Mouse (Mus musculus): ENCODE results near the gene Itga10. TPM values are rescaled to one million over a fixed set of nuclear protein-coding genes. Genes with fewer than 3 reads are reported as not detected.
"Not testable (repeated sequence)": the region's sequence is repeated elsewhere in the genome, so short reads cannot be mapped to it uniquely, and the experiment has no call there.

The Itga10 gene
- polyA plus RNA-seq, 1 experiment: 2.0 TPM

DNA sequence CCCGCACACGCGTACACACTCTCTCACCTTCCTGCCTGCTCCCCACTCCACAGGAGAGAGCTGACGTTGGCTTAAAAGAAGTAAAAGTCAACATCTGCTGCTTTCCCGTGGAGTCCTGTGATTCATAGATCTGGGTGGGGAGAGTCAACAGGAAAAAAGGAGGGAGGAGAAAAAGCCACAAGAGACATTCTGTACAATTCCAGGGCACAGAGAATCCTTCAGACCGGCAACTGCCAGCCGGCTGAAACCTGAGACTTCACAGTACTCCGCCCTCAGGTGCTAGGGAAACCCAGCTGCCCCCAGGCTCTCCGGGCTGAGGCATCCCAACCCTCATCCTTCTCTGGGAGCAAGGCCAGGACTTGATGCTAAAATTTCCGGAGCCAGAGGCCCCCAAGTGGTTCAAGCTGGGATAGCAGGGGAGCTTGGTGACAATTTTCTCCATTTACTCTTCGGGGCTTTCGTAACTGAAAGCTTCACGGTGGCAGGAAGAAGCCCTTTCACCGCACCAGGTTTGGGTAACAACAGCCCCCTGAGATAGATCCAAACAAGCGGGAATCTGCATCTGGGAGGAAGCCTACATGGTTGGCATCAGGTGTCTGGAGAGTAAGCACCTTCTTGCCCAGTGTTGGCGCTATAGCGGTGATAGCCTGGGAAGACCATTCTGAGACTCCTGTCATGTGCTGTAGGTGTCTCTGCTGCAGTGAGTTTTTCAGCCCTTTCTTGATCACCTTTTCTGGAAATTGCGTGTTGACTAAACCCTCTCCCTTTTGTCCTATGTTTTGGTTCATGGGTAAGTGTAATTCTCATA is 18.3 kb downstream of the Itga10 start:
- TF ChIP-seq CTCF (IDR thresholded peaks at IDR 0.05; ENCODE audit: borderline replicate concordance, insufficient read depth, low read length): no peak
- no peak for TF ChIP-seq POLR2A (IDR thresholded peaks at IDR 0.05; ENCODE audit: low read depth, low read length)
- Histone ChIP-seq H3K4me1 (ENCODE audit: control insufficient read depth, insufficient read depth, low read length) (peaks cover 14% of the 10 kb centered on the region), H3K27ac (ENCODE audit: insufficient read depth, low read length) (peak overlapping the region; percentile 69), H3K4me3 (ENCODE audit: insufficient read depth, low read length) (no peak overlapping the region)

DNA sequence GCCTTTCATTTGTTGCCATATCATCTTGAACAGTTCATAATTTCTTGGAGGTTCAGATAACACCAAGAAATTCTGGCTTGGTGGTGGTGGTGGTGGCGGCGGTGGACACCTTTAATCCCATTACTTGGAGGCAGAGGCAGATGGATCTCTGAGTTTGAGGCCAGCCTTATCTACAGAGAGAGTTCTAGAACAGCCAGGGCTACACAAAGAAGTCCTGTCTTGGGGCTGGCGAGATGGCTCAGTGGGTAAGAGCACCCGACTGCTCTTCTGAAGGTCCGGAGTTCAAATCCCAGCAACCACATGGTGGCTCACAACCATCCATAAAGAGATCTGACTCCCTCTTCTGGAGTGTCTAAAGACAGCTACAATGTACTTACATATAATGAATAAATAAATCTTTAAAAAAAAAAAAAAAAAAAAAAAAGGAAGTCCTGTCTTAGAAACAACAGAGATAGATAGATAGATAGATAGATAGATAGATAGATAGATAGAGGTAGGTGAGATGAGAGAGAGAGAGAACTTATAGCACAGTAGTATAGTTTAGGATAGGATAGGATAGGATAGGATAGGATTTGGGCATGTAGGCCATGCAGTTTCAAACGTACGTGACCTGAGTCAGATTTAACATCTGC is 20.5 kb downstream of the Itga10 start:
- H3K4me1 ChIP-seq (ENCODE audit: control insufficient read depth, insufficient read depth, low read length): peaks cover 12% of the 10 kb centered on the region
- H3K4me3 ChIP-seq (ENCODE audit: insufficient read depth, low read length); H3K27ac ChIP-seq (ENCODE audit: insufficient read depth, low read length): not testable (repeated sequence)

- no peak overlapping the region for H3K27ac ChIP-seq (ENCODE audit: insufficient read depth, low read length)
- TF ChIP-seq CTCF (IDR thresholded peaks at IDR 0.05; ENCODE audit: borderline replicate concordance, insufficient read depth, low read length) (no peak), POLR2A (IDR thresholded peaks at IDR 0.05; ENCODE audit: low read depth, low read length) (no peak)
Observed at GRCm38 (mm10) chr3:96666916-96667315, 21.5 kb downstream of the Itga10 start.

DNA sequence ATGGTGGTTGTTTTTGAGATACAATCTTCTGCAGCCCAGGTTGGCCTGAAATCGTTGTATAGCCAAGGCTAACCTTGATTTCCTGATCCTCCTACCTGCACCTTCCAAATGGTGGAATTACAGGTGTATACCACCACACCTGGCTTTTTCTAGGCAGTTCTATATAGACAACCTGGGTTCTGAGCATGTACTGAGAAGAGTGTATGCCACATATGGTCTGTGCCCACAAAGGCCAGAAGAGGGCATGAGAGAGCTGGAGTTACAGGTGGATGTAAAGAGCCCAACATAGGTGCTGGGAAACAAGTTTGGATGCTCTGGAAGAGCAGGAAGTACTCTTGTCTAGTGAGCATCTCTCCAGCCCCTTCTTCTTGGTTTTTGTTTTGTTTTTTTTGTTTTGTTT is 21.9 kb downstream of the Itga10 start:
- H3K4me1 ChIP-seq (ENCODE audit: control insufficient read depth, insufficient read depth, low read length): peaks cover 12% of the 10 kb centered on the region
- H3K4me3 ChIP-seq (ENCODE audit: insufficient read depth, low read length): no peak overlapping the region
- TF ChIP-seq CTCF (IDR thresholded peaks at IDR 0.05; ENCODE audit: borderline replicate concordance, insufficient read depth, low read length) (peak; percentile 31; the same call in 1 of the 2 replicates), POLR2A (IDR thresholded peaks at IDR 0.05; ENCODE audit: low read depth, low read length) (no peak)
- H3K27ac ChIP-seq (ENCODE audit: insufficient read depth, low read length): no peak overlapping the region

More at GRCm38 (mm10) chr3:96666916-96667315, 21.5 kb downstream of the Itga10 start:
- H3K4me1 ChIP-seq (ENCODE audit: control insufficient read depth, insufficient read depth, low read length): peaks cover 12% of the 10 kb centered on the region
- no peak overlapping the region for H3K4me3 ChIP-seq (ENCODE audit: insufficient read depth, low read length)

DNA sequence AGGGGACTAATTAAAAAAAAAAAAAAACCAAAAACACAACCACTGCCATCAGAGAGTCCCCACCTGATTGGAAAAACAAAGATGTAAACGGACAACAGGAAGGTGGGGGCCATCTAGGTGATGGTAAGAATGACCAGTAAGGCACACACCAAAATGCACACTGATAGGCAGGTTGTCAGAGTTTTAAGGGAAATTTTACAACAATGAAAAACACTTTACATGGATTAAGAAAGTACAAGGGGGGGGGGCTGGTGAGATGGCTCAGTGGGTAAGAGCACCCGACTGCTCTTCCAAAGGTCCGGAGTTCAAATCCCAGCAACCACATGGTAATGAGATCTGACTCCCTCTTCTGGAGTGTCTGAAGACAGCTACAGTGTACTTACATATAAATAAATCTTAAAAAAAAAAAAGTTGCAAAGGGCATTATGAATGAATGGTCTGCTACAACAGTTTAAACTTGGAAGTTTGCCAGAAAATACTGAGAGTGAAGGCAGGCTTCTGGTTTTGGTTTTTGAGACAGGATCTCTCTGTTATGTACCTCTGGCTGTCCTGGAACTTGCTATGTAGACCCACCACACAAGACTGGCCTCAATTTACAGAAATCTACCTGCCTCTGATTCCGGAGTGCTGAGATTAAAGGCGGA is 23.2 kb downstream of the Itga10 start:
- no peak overlapping the region for H3K4me3 ChIP-seq (ENCODE audit: insufficient read depth, low read length)
- peaks cover 9% of the 10 kb centered on the region for H3K4me1 ChIP-seq (ENCODE audit: control insufficient read depth, insufficient read depth, low read length)
- TF ChIP-seq CTCF (IDR thresholded peaks at IDR 0.05; ENCODE audit: borderline replicate concordance, insufficient read depth, low read length): no peak
- TF ChIP-seq POLR2A (IDR thresholded peaks at IDR 0.05; ENCODE audit: low read depth, low read length): no peak
- no peak overlapping the region for H3K27ac ChIP-seq (ENCODE audit: insufficient read depth, low read length)

DNA sequence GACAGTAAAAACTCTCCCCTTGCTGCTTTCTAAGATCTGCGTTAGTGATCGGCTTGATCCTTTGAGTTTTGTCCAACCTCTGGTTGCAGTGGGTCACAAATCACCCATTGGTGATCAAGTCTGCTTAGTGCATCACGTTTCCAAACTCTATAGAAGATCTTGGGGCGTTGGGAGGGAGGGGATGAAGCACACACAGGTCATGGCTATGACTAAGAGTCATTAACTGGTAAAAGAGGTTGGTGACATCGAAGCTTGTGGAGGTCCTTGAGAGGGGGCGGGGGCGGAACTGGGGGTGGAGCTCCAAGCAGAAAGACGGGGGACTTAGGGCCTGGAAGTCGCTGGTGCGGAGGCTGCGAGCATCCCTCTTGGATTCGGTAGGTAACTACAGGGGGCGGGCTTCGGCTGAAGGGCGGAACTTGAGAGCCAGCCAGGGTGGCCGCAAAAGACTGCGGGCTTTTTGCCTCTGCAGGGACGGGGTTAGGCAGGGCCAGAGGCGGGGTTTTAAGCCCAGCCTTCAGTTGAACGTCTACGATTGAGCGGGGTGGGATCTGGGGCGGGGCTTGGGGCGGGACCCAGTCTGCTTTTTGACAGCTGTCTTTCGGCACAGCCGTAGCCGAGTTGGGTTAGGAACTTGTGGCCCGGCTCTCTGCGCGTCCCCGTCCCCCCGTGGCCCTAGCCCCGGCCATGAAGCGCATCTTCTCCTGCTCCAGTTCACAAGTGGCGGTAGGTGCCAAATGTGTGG is 24.5 kb downstream of the Itga10 start, which contains the start of gene Ankrd35:
TSS of gene Ankrd35 (plus strand) at position 405 of the 742 bp plus-strand sequence.
- TF ChIP-seq POLR2A (IDR thresholded peaks at IDR 0.05; ENCODE audit: low read depth, low read length) (no peak), CTCF (IDR thresholded peaks at IDR 0.05; ENCODE audit: borderline replicate concordance, insufficient read depth, low read length) (no peak)
- H3K4me3 ChIP-seq (ENCODE audit: insufficient read depth, low read length): peak within 1 kb of the TSS; percentile 41
- no peak within 1 kb of the TSS for H3K27ac ChIP-seq (ENCODE audit: insufficient read depth, low read length)
- peaks cover 10% of the 10 kb centered on the region; the same call in 1 of the 2 replicates for H3K4me1 ChIP-seq (ENCODE audit: control insufficient read depth, insufficient read depth, low read length)

GRCm38 (mm10) chr3:96671519-96671918 is 26.1 kb downstream of the Itga10 start:
- no peak overlapping the region for H3K4me3 ChIP-seq (ENCODE audit: insufficient read depth, low read length)
- H3K4me1 ChIP-seq (ENCODE audit: control insufficient read depth, insufficient read depth, low read length): peaks cover 10% of the 10 kb centered on the region; the same call in 1 of the 2 replicates
- no peak overlapping the region for H3K27ac ChIP-seq (ENCODE audit: insufficient read depth, low read length)
- no peak for TF ChIP-seq POLR2A (IDR thresholded peaks at IDR 0.05; ENCODE audit: low read depth, low read length)
- TF ChIP-seq CTCF (IDR thresholded peaks at IDR 0.05; ENCODE audit: borderline replicate concordance, insufficient read depth, low read length): no peak

- TF ChIP-seq CTCF (IDR thresholded peaks at IDR 0.05; ENCODE audit: borderline replicate concordance, insufficient read depth, low read length) (no peak), POLR2A (IDR thresholded peaks at IDR 0.05; ENCODE audit: low read depth, low read length) (no peak)
- peaks cover 10% of the 10 kb centered on the region; the same call in 1 of the 2 replicates for H3K4me1 ChIP-seq (ENCODE audit: control insufficient read depth, insufficient read depth, low read length)
- no peak overlapping the region for H3K4me3 ChIP-seq (ENCODE audit: insufficient read depth, low read length)
- H3K27ac ChIP-seq (ENCODE audit: insufficient read depth, low read length): no peak overlapping the region
Observed at GRCm38 (mm10) chr3:96673514-96673913, 28.1 kb downstream of the Itga10 start.

DNA sequence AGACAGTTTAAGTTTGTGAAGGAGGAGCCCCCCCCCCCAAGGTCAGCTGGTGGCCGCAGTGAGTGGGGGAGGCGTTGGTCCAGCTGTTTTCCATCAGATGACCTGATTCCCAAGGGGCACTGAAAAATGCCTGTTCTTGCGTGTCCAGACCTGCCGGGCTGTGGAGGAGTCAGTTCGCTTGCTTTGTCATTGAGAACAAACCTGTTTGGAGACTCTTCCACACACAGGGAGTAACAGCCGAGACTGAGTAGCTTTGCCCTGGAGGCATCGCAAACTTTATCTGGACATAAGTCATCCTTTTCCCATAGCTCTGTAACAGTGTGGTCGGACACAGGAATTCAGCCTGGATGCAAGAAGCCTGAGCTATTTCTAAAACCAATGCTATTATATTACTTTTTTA is 29.1 kb downstream of the Itga10 start:
- TF ChIP-seq POLR2A (IDR thresholded peaks at IDR 0.05; ENCODE audit: low read depth, low read length) (no peak), CTCF (IDR thresholded peaks at IDR 0.05; ENCODE audit: borderline replicate concordance, insufficient read depth, low read length) (no peak)
- peak overlapping the region; percentile 10; the same call in 1 of the 2 replicates for H3K27ac ChIP-seq (ENCODE audit: insufficient read depth, low read length)
- peaks cover 13% of the 10 kb centered on the region for H3K4me1 ChIP-seq (ENCODE audit: control insufficient read depth, insufficient read depth, low read length)
- no peak overlapping the region for H3K4me3 ChIP-seq (ENCODE audit: insufficient read depth, low read length)
